Mouse (Mus musculus) lung, embryonic 16.5 days (tissue): ENCODE data around the gene Sec16b. TPM values are rescaled to one million over a fixed set of nuclear protein-coding genes. Genes with fewer than 3 reads are reported as not detected.

Experiments used
- ATAC-seq: fragments of 200-750 bp; cut with Nextera tagmentation; 2 replicates; pipeline ENCODE4 v1.8.0; 2017; ENCODE audit warnings: low read depth, mild to moderate bottlenecking, moderate library complexity
- H3K27ac ChIP-seq: fragments of 300-500 bp; sonication (generic); 2 replicates; pipeline ENCODE4 v1.5.1; 2014; ENCODE audit warnings: mild to moderate bottlenecking, control low read depth, low read length
- H3K27me3 ChIP-seq: fragments of 300-500 bp; sonication (generic); 2 replicates; pipeline ENCODE4 v1.6.1; 2014; ENCODE audit warnings: low read depth, low read length, mixed read lengths; ENCODE audit not compliant: control insufficient read depth, insufficient read depth
- H3K36me3 ChIP-seq: fragments of 300-500 bp; sonication (generic); 2 replicates; pipeline ENCODE4 v1.6.1; 2014; ENCODE audit warnings: low read length; ENCODE audit not compliant: control insufficient read depth, insufficient read depth
- H3K4me1 ChIP-seq: fragments of 300-500 bp; sonication (generic); replicated peaks from 2 replicates; pipeline ENCODE4 v1.6.1; 2014; ENCODE audit warnings: low read length, mixed read lengths; ENCODE audit not compliant: control insufficient read depth, insufficient read depth
- H3K4me2 ChIP-seq: fragments of 300-500 bp; sonication (generic); 2 replicates; pipeline ENCODE4 v1.6.1; 2014; ENCODE audit warnings: low read depth, low read length, control low read depth
- H3K4me3 ChIP-seq: fragments of 300-500 bp; sonication (generic); 2 replicates; pipeline ENCODE4 v1.5.1; 2014; ENCODE audit warnings: mild to moderate bottlenecking, low read length, control low read depth
- H3K9ac ChIP-seq: fragments of 300-500 bp; sonication (generic); 2 replicates; pipeline ENCODE4 v1.6.1; 2014; ENCODE audit warnings: low read length, control low read depth
- H3K9me3 ChIP-seq: fragments of 300-500 bp; sonication (generic); 2 replicates; pipeline ENCODE4 v1.6.1; 2016; ENCODE audit warnings: low read length; ENCODE audit not compliant: control insufficient read depth
- WGBS: fragments of 180-500 bp; shearing (Covaris S2); extraction: QIAGEN DNeasy Blood & Tissue Kit; methylation state at CpG from one replicate; pipeline ENCODE4 v1.1.7; 2014; 5-methylcytosine and 5-hydroxymethylcytosine counted together
- polyA plus RNA-seq: library from polyadenylated mRNA; unstranded; fragments of >200 nt; fragmentation: Nextera tagmentation; extraction: Ambion mirVana; gene quantifications from 2 replicates; pipeline ENCODE4 v1.2.1, GENCODE M21; 2015

Sec16b gene
- polyA plus RNA-seq, 1 experiment from 2014 or later, result 3.0 TPM

DNA sequence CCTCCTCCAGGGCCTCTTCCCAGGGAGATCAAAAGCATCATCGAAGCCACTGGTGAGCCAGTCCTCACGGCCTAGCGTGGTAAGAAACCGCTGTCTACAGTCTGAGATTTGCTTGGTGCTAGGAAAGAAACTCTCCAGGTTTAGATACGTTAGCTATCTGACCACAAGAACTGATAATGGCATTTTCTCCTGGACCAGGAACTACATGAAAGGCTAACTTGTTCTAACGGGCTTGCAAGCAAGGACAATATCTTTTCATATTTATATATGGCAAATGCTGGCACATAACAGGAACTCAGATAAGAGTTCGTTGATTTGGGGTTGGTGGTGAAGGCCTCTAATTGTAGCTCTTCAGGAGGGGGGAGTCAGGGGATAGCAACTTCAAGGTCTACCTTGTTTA is 18.2 kb downstream of the Sec16b start:
- no peak overlapping the region for H3K4me2 ChIP-seq
- ATAC-seq, result no peak
- WGBS, result 61% methylated on average over 7 of the region's 7 CpGs

DNA sequence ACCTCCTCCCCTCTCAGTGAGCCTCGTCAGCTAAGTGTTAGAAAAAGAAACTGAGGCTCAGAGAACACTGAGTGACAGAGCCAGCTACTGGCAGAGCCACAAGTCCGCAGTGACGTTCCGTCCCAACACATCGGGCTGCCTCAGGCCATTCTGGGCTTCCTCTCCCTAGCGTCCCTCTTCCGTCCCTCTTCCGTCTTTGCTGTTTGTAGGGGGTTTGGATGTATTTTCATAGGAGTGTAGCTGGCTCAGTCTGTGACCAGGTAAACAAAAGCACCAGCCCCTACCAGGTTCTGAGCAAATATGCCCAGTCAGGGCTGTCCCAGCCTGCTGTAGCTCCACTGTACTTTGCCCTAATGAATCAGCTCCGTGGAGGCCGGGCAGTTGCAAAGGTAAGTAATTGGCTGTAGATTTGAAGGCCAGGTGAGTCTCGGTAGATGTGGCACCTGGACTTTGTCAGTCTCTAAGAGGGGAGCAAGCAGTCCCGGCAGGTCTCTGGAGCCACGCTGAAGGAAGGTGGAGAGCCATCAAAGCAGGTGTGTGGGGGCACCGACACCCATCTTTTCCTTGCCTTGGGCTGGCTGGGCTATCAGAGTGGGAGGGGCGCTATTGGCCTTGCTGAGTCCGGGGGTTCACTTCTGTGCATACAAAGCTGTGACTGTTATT is 19.3 kb downstream of the Sec16b start:
- Histone ChIP-seq H3K36me3 (no peaks in the 10 kb centered on the region), H3K9me3 (no peaks in the 10 kb centered on the region), H3K27ac (no peak overlapping the region; the same call in 1 of the 2 replicates), H3K9ac (no peak overlapping the region), H3K4me1 (peaks cover 8% of the 10 kb centered on the region; the same call in 1 of the 2 replicates), H3K4me2 (no peak overlapping the region), H3K4me3 (no peak overlapping the region), H3K27me3 (no peaks in the 10 kb centered on the region)
- WGBS, result 67% methylated on average over 16 of the region's 16 CpGs
- ATAC-seq, result peak; percentile 59

More for the DNA sequence above, 18.2 kb downstream of the Sec16b start:
- H3K27ac ChIP-seq, result no peak overlapping the region
- no peaks in the 10 kb centered on the region for H3K9me3 ChIP-seq
- no peak overlapping the region for H3K4me3 ChIP-seq
- H3K4me1 ChIP-seq, result peaks cover 8% of the 10 kb centered on the region; the same call in 1 of the 2 replicates
- no peaks in the 10 kb centered on the region for H3K36me3 ChIP-seq
- no peaks in the 10 kb centered on the region for H3K27me3 ChIP-seq
- no peak overlapping the region for H3K9ac ChIP-seq

DNA sequence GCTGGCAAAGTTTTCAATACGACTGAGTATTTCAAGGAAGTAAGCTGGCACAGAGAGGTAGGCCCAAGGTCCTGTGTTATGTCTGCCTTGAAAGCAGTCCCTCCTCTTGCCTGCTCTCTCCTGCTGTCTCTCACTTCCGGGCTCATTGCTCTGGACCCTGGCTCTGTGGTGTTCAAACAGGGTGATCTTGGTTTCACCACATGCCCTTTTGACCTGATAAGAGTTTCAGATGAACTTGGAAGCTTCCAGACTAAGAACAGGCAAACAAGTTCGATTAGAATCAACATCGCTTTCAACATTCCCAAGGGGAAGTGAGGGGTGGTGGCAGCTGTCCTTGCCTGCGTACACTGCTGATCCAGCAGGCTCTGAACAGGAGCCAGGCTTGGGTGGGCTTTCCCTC is 20.1 kb downstream of the Sec16b start:
- H3K9me3 ChIP-seq, result no peaks in the 10 kb centered on the region
- H3K4me2 ChIP-seq, result no peak overlapping the region
- no peak overlapping the region for H3K4me3 ChIP-seq
- no peak overlapping the region for H3K9ac ChIP-seq
- WGBS, result 37% methylated on average over 5 of the region's 5 CpGs
- ATAC-seq, result peak; percentile 47; the same call in 1 of the 2 replicates
- peak overlapping the region; percentile 41 for H3K27ac ChIP-seq
- no peaks in the 10 kb centered on the region for H3K36me3 ChIP-seq
- H3K27me3 ChIP-seq, result no peaks in the 10 kb centered on the region
- H3K4me1 ChIP-seq, result peaks cover 8% of the 10 kb centered on the region; the same call in 1 of the 2 replicates

DNA sequence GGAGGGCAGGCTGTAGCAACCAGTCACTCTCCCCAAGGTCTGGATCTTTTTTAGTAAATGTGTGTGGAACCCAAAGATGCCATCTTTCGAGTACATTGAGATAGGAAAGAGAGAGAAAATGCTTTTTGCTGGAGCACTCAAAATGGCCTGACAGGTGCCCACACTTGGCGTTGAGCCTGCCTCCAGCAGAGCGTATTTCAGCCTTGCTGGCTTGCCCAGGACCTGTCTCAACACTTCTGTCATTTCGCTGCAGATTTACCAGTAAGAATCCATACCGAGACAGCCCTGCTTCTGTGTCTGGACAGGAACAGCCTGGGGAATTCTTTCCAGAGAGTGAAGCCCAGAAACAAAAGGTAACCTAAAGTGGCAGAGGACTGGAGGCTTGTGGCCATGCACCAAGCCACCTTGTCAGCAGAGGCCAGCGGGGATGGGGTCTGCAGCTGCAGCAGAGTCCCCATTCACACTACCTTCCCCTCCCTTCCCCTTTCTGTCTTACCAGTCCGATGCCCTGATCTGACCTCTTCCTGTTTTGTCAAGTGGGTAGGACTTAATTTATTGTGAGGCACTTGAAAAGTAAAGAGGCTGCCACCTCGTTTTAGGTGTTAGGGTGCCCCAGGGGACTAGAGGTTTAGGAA is 26.4 kb downstream of the Sec16b start:
- ATAC-seq, result no peak
- 50% methylated on average over 8 of the region's 8 CpGs for WGBS

DNA sequence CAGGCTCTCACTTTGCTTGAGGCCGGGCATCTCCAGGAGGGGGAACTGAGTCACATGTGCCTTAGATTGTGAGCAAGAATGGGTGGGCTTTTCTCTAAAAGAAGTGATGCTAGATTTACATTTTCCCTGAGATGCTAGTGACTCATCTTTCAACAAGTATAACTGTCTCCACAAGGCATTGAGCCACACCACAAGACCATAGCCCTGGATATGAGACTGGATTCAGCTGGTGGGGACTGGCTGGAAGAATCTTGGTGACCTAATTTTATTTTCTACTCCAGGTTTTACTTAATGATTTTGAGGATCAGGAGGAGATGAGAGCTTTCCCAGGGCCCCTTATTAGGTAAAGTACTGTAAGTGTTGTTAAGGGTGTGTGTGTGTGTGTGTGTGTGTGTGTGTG is 29.0 kb downstream of the Sec16b start:
- Histone ChIP-seq H3K36me3 (no peaks in the 10 kb centered on the region), H3K4me3 (no peak overlapping the region), H3K9me3 (no peaks in the 10 kb centered on the region), H3K9ac (no peak overlapping the region), H3K27ac (no peak overlapping the region), H3K4me2 (no peak overlapping the region), H3K4me1 (no peaks in the 10 kb centered on the region), H3K27me3 (no peaks in the 10 kb centered on the region)
- 88% methylated on average over 1 of the region's 1 CpGs for WGBS
- no peak for ATAC-seq

More for the DNA sequence above, 26.4 kb downstream of the Sec16b start:
- Histone ChIP-seq H3K9me3 (no peaks in the 10 kb centered on the region), H3K4me3 (no peak overlapping the region), H3K27me3 (no peaks in the 10 kb centered on the region), H3K4me2 (no peak overlapping the region), H3K9ac (no peak overlapping the region), H3K36me3 (no peaks in the 10 kb centered on the region), H3K27ac (no peak overlapping the region), H3K4me1 (no peaks in the 10 kb centered on the region)

DNA sequence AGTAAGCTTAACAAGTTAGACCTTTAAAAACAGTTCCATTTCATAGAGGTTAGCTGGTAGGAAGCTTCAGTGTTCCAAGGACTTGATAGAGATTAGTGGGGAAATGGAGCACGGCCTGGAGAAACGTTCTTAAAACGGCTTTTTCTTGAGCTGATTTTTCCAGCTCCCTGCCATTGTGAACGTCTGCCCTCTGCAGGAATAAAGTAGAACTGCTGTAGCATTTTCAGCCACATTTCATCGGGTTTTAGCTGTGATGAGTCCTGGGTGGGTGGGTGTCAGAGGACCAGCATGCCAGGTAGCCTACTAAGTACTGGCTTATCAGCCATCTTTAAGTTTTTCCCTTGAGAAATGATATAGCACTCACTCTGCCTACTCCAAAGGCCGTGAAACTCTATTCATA is 29.9 kb downstream of the Sec16b start:
- Histone ChIP-seq H3K27me3 (no peaks in the 10 kb centered on the region), H3K4me3 (no peak overlapping the region), H3K36me3 (no peaks in the 10 kb centered on the region), H3K4me1 (no peaks in the 10 kb centered on the region), H3K9me3 (no peaks in the 10 kb centered on the region), H3K27ac (no peak overlapping the region), H3K4me2 (no peak overlapping the region), H3K9ac (no peak overlapping the region)
- WGBS, result 11% methylated on average over 6 of the region's 6 CpGs
- 0 out of 2 replicates have a peak, but pooled peaks have one; percentile 17 for ATAC-seq

DNA sequence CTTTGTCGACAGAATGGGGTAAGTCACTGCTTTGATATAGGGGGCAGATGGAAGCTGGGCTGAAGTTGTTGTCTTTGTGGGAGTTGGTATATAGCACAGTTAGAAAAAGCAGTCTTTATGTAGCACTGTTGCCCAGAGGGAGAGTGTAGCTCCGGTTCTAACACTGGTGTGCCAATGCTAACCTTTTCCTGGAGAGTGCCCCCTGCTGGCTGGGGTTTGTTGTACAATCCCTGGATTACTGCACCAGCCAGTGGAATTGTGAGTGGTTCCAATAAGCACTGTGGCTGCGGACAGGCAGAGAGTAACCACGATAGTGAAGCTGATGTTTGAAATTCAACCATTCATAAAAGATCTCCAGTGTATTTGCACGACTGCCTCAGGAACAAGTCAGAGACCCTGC is 31.1 kb downstream of the Sec16b start:
- Histone ChIP-seq H3K9ac (no peak overlapping the region), H3K27ac (no peak overlapping the region), H3K27me3 (no peaks in the 10 kb centered on the region), H3K9me3 (no peaks in the 10 kb centered on the region), H3K4me2 (no peak overlapping the region), H3K36me3 (no peaks in the 10 kb centered on the region), H3K4me1 (no peaks in the 10 kb centered on the region), H3K4me3 (no peak overlapping the region)
- WGBS, result 83% methylated on average over 5 of the region's 5 CpGs
- ATAC-seq, result no peak

DNA sequence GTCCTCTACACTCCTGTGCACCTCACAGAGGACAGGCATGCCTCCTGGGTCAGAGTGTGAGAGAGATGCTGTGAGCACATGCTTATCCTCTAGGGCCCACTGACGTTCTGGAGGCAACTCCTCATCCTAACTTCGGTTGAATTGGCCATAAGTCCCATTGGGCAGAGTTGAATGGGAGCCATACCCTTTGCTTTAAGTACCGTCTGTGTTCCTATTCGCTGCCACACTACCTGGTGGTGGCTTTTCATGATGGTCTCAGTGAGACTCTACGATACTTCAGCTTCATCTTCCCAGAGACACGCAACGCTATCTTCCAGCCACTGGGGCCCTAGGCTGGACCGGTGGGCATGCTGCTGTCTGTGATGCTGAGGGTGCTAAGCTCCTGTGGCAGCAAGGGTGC is 38.5 kb downstream of the Sec16b start:
- Histone ChIP-seq H3K4me2 (no peak overlapping the region), H3K9me3 (no peaks in the 10 kb centered on the region), H3K36me3 (no peaks in the 10 kb centered on the region), H3K27me3 (no peaks in the 10 kb centered on the region), H3K27ac (no peak overlapping the region), H3K9ac (no peak overlapping the region), H3K4me3 (no peak overlapping the region), H3K4me1 (no peaks in the 10 kb centered on the region)
- 85% methylated on average over 8 of the region's 8 CpGs for WGBS
- ATAC-seq, result no peak

DNA sequence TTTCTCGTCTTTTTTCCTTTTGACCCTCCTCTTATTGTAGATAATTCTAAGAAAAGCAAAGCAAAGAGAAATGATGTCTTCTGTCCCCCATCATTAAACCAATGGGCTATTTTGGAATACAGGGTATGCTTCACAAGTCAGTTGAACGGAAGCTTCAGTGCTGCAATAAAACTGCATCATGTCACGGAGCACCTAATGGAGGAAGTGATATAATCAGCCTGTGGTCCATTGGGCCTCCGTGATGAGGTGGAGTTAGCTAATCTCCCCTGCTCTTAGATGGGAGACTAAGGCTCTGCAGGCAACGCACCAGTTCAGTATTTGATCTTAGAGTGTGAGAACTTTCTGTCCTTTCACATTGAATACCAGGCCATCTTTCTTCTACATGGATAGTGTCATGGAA is 41.1 kb downstream of the Sec16b start:
- no peak overlapping the region for H3K4me2 ChIP-seq
- no peak overlapping the region for H3K4me3 ChIP-seq
- no peak overlapping the region for H3K9ac ChIP-seq
- no peak overlapping the region for H3K27ac ChIP-seq
- H3K36me3 ChIP-seq, result no peaks in the 10 kb centered on the region
- H3K9me3 ChIP-seq, result no peaks in the 10 kb centered on the region
- no peaks in the 10 kb centered on the region for H3K27me3 ChIP-seq
- no peak for ATAC-seq
- 51% methylated on average over 5 of the region's 5 CpGs for WGBS
- no peaks in the 10 kb centered on the region for H3K4me1 ChIP-seq
